Comparison of ENCODE assay signal across 13 mouse cellular contexts in the genomic region with DNA sequence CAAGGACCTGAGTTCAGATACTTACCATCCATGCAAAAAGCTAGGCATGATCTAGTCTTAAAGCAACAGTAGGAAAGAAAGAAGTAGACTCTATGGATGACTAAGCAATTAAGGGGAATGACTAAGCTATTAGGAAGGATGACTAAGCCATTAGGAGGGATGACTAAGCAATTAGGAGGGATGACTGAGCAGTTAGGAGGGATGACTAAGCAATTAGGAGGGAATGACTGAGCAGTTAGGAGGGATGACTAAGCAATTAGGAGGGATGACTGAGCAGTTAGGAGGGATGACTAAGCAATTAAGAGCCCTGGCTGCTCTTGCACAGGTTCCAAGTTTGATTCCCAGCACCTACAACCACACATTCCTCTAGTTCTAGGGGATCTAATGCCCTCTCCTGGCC.
"Had no signal": no experiment of that assay in that cellular context is flagged by ENCODE, and none has a peak within 500 bp of the region (broad histone marks: within the 10 kb centered on the region; RNA-seq: fewer than 3 reads in every experiment).

No protein-coding gene starts in this region.

- H3K27ac ChIP-seq: left cerebral cortex, adult 2 months; limb, embryonic 10.5 days; liver, embryonic 15.5 days had no signal

- H3K9me3 ChIP-seq: limb, embryonic 10.5 days had no signal

- DNase-seq: kidney, postnatal 25 days; lung, adult 2 months; lung, postnatal 36 days; right cerebral cortex, adult 18-20 months; right cerebral cortex, postnatal 4 days; spleen, adult 18-20 months; thymus, adult 18-20 months; thymus, postnatal 14 days had no signal

- H3K36me3 ChIP-seq: liver, embryonic 15.5 days had no signal

- ATAC-seq: lung, postnatal 0 days; midbrain, embryonic 16.5 days had no signal

- H3K27me3 ChIP-seq: liver, embryonic 15.5 days had no signal

- H3K4me3 ChIP-seq: left cerebral cortex, adult 2 months; limb, embryonic 10.5 days; liver, embryonic 15.5 days had no signal

- H3K4me1 ChIP-seq: liver, embryonic 15.5 days had no signal

- H3K9ac ChIP-seq: liver, embryonic 15.5 days had no signal
